18 mouse cellular contexts compared by ENCODE assay signal in the genomic region with DNA sequence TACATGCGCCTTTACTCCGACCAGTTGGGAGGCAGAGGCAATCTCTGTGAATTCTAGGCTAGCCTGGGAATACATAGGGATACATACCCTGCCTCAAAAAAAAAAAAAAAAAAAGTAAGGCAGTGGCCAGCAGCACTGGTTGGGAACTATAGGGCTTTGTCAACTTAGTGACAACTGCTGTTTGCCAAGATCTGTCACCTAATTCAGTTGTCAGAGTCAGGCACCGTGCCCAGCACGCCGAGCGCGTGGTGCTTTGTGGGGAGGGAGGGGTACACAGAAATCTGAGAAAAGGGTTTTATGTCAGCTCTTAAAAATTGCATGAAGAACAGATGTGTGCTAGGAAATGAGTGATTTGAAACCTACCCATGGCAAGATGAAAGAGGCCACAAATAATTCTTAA. TPM values are rescaled to one million over a fixed set of nuclear protein-coding genes. Genes with fewer than 3 reads are reported as not detected.
DNase-seq lines count a peak whose midpoint lies in the region; ATAC-seq and TF ChIP-seq lines count a peak whose summit lies in the region.
"Had no signal": no experiment of that assay in that cellular context is flagged by ENCODE, and none has a peak within 500 bp of the region (broad histone marks: within the 10 kb centered on the region; RNA-seq: fewer than 3 reads in every experiment).

No protein-coding gene starts in this region.

- no peak for TF ChIP-seq EP300 in MEL (IDR thresholded peaks at IDR 0.05; ENCODE audit: low read depth in 1 of 2, low read length in 2 of 2)
- TF ChIP-seq EP300 in lung, postnatal 0 days (IDR thresholded peaks at IDR 0.05): 0 out of 2 replicates have a peak, but pooled peaks have one; percentile 14

- no peak for TF ChIP-seq CTCF in MEL (IDR thresholded peaks at IDR 0.05 in 2 of 3, conservative IDR thresholded peaks at IDR 0.05 in 1 of 3; ENCODE audit: control insufficient read depth in 1 of 3, insufficient read depth in 1 of 3, low read depth in 2 of 3, low read length in 3 of 3, poor library complexity in 1 of 3, severe bottlenecking in 1 of 3)
- TF ChIP-seq CTCF in lung, postnatal 0 days (IDR thresholded peaks at IDR 0.05): no peak

- peak overlapping the region; percentile 39; the same call in 1 of the 2 replicates for H3K27ac ChIP-seq in forebrain, embryonic 14.5 days (ENCODE audit: low read depth, low read length)
- H3K27ac ChIP-seq in forebrain, embryonic 10.5 days: no peak overlapping the region
- H3K27ac ChIP-seq in MEL (ENCODE audit: control insufficient read depth, low read depth, low read length): no peak overlapping the region
- no peak overlapping the region for H3K27ac ChIP-seq in lung, postnatal 0 days (ENCODE audit: low read length)
- H3K27ac ChIP-seq: hindbrain, embryonic 15.5 days; liver, embryonic 15.5 days had no signal

- no peak overlapping the region for H3K9ac ChIP-seq in forebrain, embryonic 14.5 days (ENCODE audit: low read length)
- no peak overlapping the region for H3K9ac ChIP-seq in MEL (ENCODE audit: control insufficient read depth, low read depth, low read length, poor library complexity, severe bottlenecking)
- no peak overlapping the region for H3K9ac ChIP-seq in lung, postnatal 0 days (replicated peaks; ENCODE audit: low read depth)
- H3K9ac ChIP-seq: hindbrain, embryonic 15.5 days; liver, embryonic 15.5 days had no signal

- no peak overlapping the region for H3K4me2 ChIP-seq in forebrain, embryonic 14.5 days (ENCODE audit: low read length)
- no peak overlapping the region for H3K4me2 ChIP-seq in lung, postnatal 0 days (replicated peaks; ENCODE audit: low read depth, low read length)
- H3K4me2 ChIP-seq: heart, embryonic 11.5 days; hindbrain, embryonic 15.5 days; liver, embryonic 15.5 days had no signal

- H3K36me3 ChIP-seq in forebrain, embryonic 14.5 days (ENCODE audit: control insufficient read depth, insufficient read depth, low read length): peaks cover 79% of the 10 kb centered on the region
- peaks cover 98% of the 10 kb centered on the region for H3K36me3 ChIP-seq in forebrain, embryonic 10.5 days (replicated peaks)
- H3K36me3 ChIP-seq in MEL (ENCODE audit: control insufficient read depth in 1 of 2, insufficient read depth in 2 of 2, low read length in 2 of 2): no peaks in the 10 kb centered on the region
- no peaks in the 10 kb centered on the region for H3K36me3 ChIP-seq in lung, postnatal 0 days (ENCODE audit: insufficient read depth, low read length)

- H3K79me2 ChIP-seq in MEL (ENCODE audit: control insufficient read depth, insufficient read depth, low read length, poor library complexity): no peaks in the 10 kb centered on the region

- 0 out of 2 replicates have a peak, but pooled peaks cover 3% of the 10 kb centered on the region for H3K4me1 ChIP-seq in forebrain, embryonic 14.5 days (ENCODE audit: control insufficient read depth, insufficient read depth, low read length)
- no peaks in the 10 kb centered on the region for H3K4me1 ChIP-seq in forebrain, embryonic 10.5 days
- H3K4me1 ChIP-seq in MEL (ENCODE audit: control insufficient read depth in 1 of 2, insufficient read depth in 2 of 2, low read length in 2 of 2): 0 out of 4 replicates have a peak, but pooled peaks cover 0 to 3% of the 10 kb centered on the region in 2 experiments
- H3K4me1 ChIP-seq in lung, postnatal 0 days (ENCODE audit: insufficient read depth, low read depth, low read length): no peaks in the 10 kb centered on the region

- no peaks in the 10 kb centered on the region for H3K9me3 ChIP-seq in forebrain, embryonic 14.5 days (replicated peaks; ENCODE audit: control insufficient read depth, low read length)
- peaks cover 16% of the 10 kb centered on the region; the same call in 1 of the 2 replicates for H3K9me3 ChIP-seq in forebrain, embryonic 10.5 days
- H3K9me3 ChIP-seq in MEL (replicated peaks; ENCODE audit: insufficient read depth, low read length): no peaks in the 10 kb centered on the region
- H3K9me3 ChIP-seq in lung, postnatal 0 days (ENCODE audit: low read length): no peaks in the 10 kb centered on the region
- H3K9me3 ChIP-seq: hindbrain, embryonic 15.5 days; liver, embryonic 15.5 days had no signal

- ATAC-seq in forebrain, embryonic 14.5 days: peak; percentile 69
- peak; percentile 75 for ATAC-seq in lung, postnatal 0 days

- H3K27me3 ChIP-seq in forebrain, embryonic 14.5 days (replicated peaks; ENCODE audit: control insufficient read depth, insufficient read depth, low read length): no peaks in the 10 kb centered on the region
- H3K27me3 ChIP-seq in forebrain, embryonic 10.5 days (ENCODE audit: poor library complexity, severe bottlenecking): no peaks in the 10 kb centered on the region
- no peaks in the 10 kb centered on the region for H3K27me3 ChIP-seq in MEL (ENCODE audit: control insufficient read depth in 1 of 2, insufficient read depth in 2 of 2, low read length in 2 of 2)
- no peaks in the 10 kb centered on the region for H3K27me3 ChIP-seq in lung, postnatal 0 days (replicated peaks; ENCODE audit: insufficient read depth, low read length)
- H3K27me3 ChIP-seq: hindbrain, embryonic 15.5 days; liver, embryonic 15.5 days had no signal

- DNase-seq in forebrain, embryonic 14.5 days (ENCODE audit: low spot score): peak; percentile 75
- no peak for DNase-seq in forebrain, embryonic 10.5 days (ENCODE audit: extremely low spot score, low spot score)
- peak; percentile 58 to 72 for DNase-seq in layer of hippocampus, postnatal 36 days
- DNase-seq in layer of hippocampus, adult 8-10 months (ENCODE audit: low spot score in 2 of 2): no peak
- no peak for DNase-seq in MEL (ENCODE audit: low read depth, low spot score)
- peak; percentile 80 for DNase-seq in lung, postnatal 0 days (ENCODE audit: low spot score)
- no peak for DNase-seq in kidney, adult 11 months
- DNase-seq: B cell, adult 2 months; cerebellum, adult 11-12 months; cerebellum, postnatal 36 days; kidney, adult 18-20 months; kidney, postnatal 10 days; right cerebral cortex, adult 18-20 months; thymus, postnatal 4 days had no signal

- no peak overlapping the region for H3K4me3 ChIP-seq in forebrain, embryonic 14.5 days (ENCODE audit: low read depth, low read length)
- no peak overlapping the region for H3K4me3 ChIP-seq in forebrain, embryonic 10.5 days
- no peak overlapping the region for H3K4me3 ChIP-seq in MEL (ENCODE audit: control insufficient read depth in 1 of 2, insufficient read depth in 1 of 2, low read depth in 2 of 2, low read length in 2 of 2)
- no peak overlapping the region for H3K4me3 ChIP-seq in lung, postnatal 0 days (ENCODE audit: low read depth, low read length)
- H3K4me3 ChIP-seq: hindbrain, embryonic 15.5 days; liver, embryonic 15.5 days; megakaryocyte, embryonic 14.5 days had no signal

- no peak for TF ChIP-seq RAD21 in MEL (IDR thresholded peaks at IDR 0.05; ENCODE audit: low read depth, low read length)

- WGBS in forebrain, embryonic 14.5 days: 56% methylated on average over 7 of the region's 7 CpGs
- WGBS in forebrain, embryonic 10.5 days: 96% methylated on average over 7 of the region's 7 CpGs
- WGBS in lung, postnatal 0 days: 67% methylated on average over 7 of the region's 7 CpGs

- no peak for TF ChIP-seq POLR2A in MEL (IDR thresholded peaks at IDR 0.05; ENCODE audit: control insufficient read depth in 1 of 2, insufficient read depth in 1 of 2, low read depth in 1 of 2, low read length in 2 of 2, poor library complexity in 1 of 2)

RNA-seq across cellular contexts. Expression of a gene that starts 8.6 kb away (rescaled TPM):
- polyA plus RNA-seq in forebrain, embryonic 14.5 days (2014; fragmentation: Nextera tagmentation; extraction: Ambion mirVana): 180 and 195 TPM in 2 replicates
- polyA plus RNA-seq in forebrain, embryonic 10.5 days (2016; fragmentation: Nextera tagmentation; extraction: Ambion mirVana): 96.2 and 97.4 TPM in 2 replicates
- 10 to 100 TPM; 35.4 to 38.5 TPM for total RNA-seq in layer of hippocampus, postnatal 36 days (2021)
- total RNA-seq in layer of hippocampus, adult 8-10 months (2022): 10 to 100 TPM; 27.9 to 36.5 (median 29.8) TPM
- total RNA-seq in MEL (2012; rRNA removed): 0.42 and 0.46 TPM in 2 replicates
- polyA plus RNA-seq in MEL (2012; ENCODE audit: insufficient read depth in 1 of 2, insufficient read length in 2 of 2, low read depth in 1 of 2, low replicate concordance in 2 of 2, missing spikeins in 1 of 2): 1 to 10 TPM in 1 of 2 experiments, not detected in 1; 1.1 TPM
- 10.6 and 15.1 TPM in 2 replicates for polyA plus RNA-seq in lung, postnatal 0 days (2015; fragmentation: Nextera tagmentation; extraction: Ambion mirVana)

RNA-seq across cellular contexts. Expression of a gene that starts 33.0 kb away (rescaled TPM):
- polyA plus RNA-seq in forebrain, embryonic 14.5 days (2014; fragmentation: Nextera tagmentation; extraction: Ambion mirVana): 146 and 153 TPM in 2 replicates
- 138 and 155 TPM in 2 replicates for polyA plus RNA-seq in forebrain, embryonic 10.5 days (2016; fragmentation: Nextera tagmentation; extraction: Ambion mirVana)
- total RNA-seq in layer of hippocampus, postnatal 36 days (2021): 100 to 1,000 TPM in 1 of 2 experiments, 10 to 100 TPM in 1; 84.9 to 102 TPM
- total RNA-seq in layer of hippocampus, adult 8-10 months (2022): 100 to 1,000 TPM in 2 of 4 experiments, 10 to 100 TPM in 2; 85.7 to 105 (median 98.4) TPM
- total RNA-seq in MEL (2012; rRNA removed): 62.1 and 62.9 TPM in 2 replicates
- 10 to 100 TPM in 1 of 2 experiments, not detected in 1; 81.2 TPM for polyA plus RNA-seq in MEL (2012; ENCODE audit: insufficient read depth in 1 of 2, insufficient read length in 2 of 2, low read depth in 1 of 2, low replicate concordance in 2 of 2, missing spikeins in 1 of 2)
- polyA plus RNA-seq in lung, postnatal 0 days (2015; fragmentation: Nextera tagmentation; extraction: Ambion mirVana): 82.2 and 91.4 TPM in 2 replicates

RNA-seq across cellular contexts. Expression of a gene that starts 46.9 kb away (rescaled TPM):
- polyA plus RNA-seq in forebrain, embryonic 14.5 days (2014; fragmentation: Nextera tagmentation; extraction: Ambion mirVana): 21.5 and 27.6 TPM in 2 replicates
- 153 and 164 TPM in 2 replicates for polyA plus RNA-seq in forebrain, embryonic 10.5 days (2016; fragmentation: Nextera tagmentation; extraction: Ambion mirVana)
- total RNA-seq in layer of hippocampus, postnatal 36 days (2021): 1 to 10 TPM in 1 of 2 experiments, under 1 TPM in 1; 0.94 to 1.4 TPM
- 1 to 10 TPM in 1 of 4 experiments, under 1 TPM in 3; 0.68 to 1.2 (median 0.94) TPM for total RNA-seq in layer of hippocampus, adult 8-10 months (2022)
- total RNA-seq in MEL (2012; rRNA removed): 22.6 and 23.8 TPM in 2 replicates
- polyA plus RNA-seq in MEL (2012; ENCODE audit: insufficient read depth in 1 of 2, insufficient read length in 2 of 2, low read depth in 1 of 2, low replicate concordance in 2 of 2, missing spikeins in 1 of 2): 10 to 100 TPM in 1 of 2 experiments, not detected in 1; 80.6 TPM
- 0.90 and 1.3 TPM in 2 replicates for polyA plus RNA-seq in lung, postnatal 0 days (2015; fragmentation: Nextera tagmentation; extraction: Ambion mirVana)

RNA-seq across cellular contexts. Expression of a gene that starts 54.1 kb away (rescaled TPM):
- polyA plus RNA-seq in forebrain, embryonic 14.5 days (2014; fragmentation: Nextera tagmentation; extraction: Ambion mirVana): 33.3 and 40.9 TPM in 2 replicates
- polyA plus RNA-seq in forebrain, embryonic 10.5 days (2016; fragmentation: Nextera tagmentation; extraction: Ambion mirVana): 110 and 118 TPM in 2 replicates
- total RNA-seq in layer of hippocampus, postnatal 36 days (2021): 10 to 100 TPM; 36.6 to 52.7 TPM
- total RNA-seq in layer of hippocampus, adult 8-10 months (2022): 10 to 100 TPM; 25.6 to 40.2 (median 33.6) TPM
- 246 and 263 TPM in 2 replicates for total RNA-seq in MEL (2012; rRNA removed)
- 100 to 1,000 TPM in 1 of 2 experiments, not detected in 1; 249 TPM for polyA plus RNA-seq in MEL (2012; ENCODE audit: insufficient read depth in 1 of 2, insufficient read length in 2 of 2, low read depth in 1 of 2, low replicate concordance in 2 of 2, missing spikeins in 1 of 2)
- 20.6 and 34.6 TPM in 2 replicates for polyA plus RNA-seq in lung, postnatal 0 days (2015; fragmentation: Nextera tagmentation; extraction: Ambion mirVana)

Comparison
In these comparisons a context has a peak if more than half of its experiments do, and no peak if none do; other contexts are left out.
1. DNase-seq: peak in forebrain, embryonic 14.5 days (single experiment), layer of hippocampus, postnatal 36 days (2 of 2) and lung, postnatal 0 days (single experiment); none in forebrain, embryonic 10.5 days (single experiment), layer of hippocampus, adult 8-10 months (0 of 2), MEL (single experiment) and kidney, adult 11 months (single experiment).